8 mouse cellular contexts compared by ENCODE assay signal in genomic region chr1:172340729-172341321, GRCm38 (mm10). TPM values are rescaled to one million over a fixed set of nuclear protein-coding genes. Genes with fewer than 3 reads are reported as not detected.
DNase-seq lines count a peak whose midpoint lies in the region; ATAC-seq and TF ChIP-seq lines count a peak whose summit lies in the region.

TSS of gene Kcnj10 (plus strand) at chr1:172341210.

- H3K79me2 ChIP-seq in CH12.LX (replicated peaks; ENCODE audit: control insufficient read depth, extremely low read depth, insufficient read depth, poor library complexity, severe bottlenecking), result no peaks in the 10 kb centered on the region

- dilution Hi-C loops in CH12.LX (cut with MboI; ENCODE audit: extremely low pct_ligation_motif_present, extremely low pct_unique_long_range_greater_than_20kb, low sequenced_read_pairs), result no loop called here

- peak; percentile 85 for ATAC-seq in heart, embryonic 14.5 days (ENCODE audit: insufficient number of reproducible peaks, insufficient read depth, low FRiP score, low read depth)
- peak; percentile 89 for ATAC-seq in kidney, postnatal 0 days (replicated peaks; ENCODE audit: low FRiP score, low read depth)
- ATAC-seq in liver, embryonic 12.5 days, result peak; percentile 80
- peak; percentile 84; the same call in 1 of the 2 replicates for ATAC-seq in stomach, embryonic 16.5 days (ENCODE audit: insufficient read depth, low FRiP score)

- no peak for DNase-seq in CH12.LX (ENCODE audit: extremely low read depth)
- peak; percentile 96 for DNase-seq in brain, embryonic 14.5 days (ENCODE audit: low read depth)
- peak; percentile 86 for DNase-seq in kidney, postnatal 0 days (ENCODE audit: low spot score)
- peak; percentile 63 for DNase-seq in naive thymus-derived CD4-positive, alpha-beta T cell, adult 2 months (ENCODE audit: low read depth)

- no peaks in the 10 kb centered on the region for H3K36me3 ChIP-seq in CH12.LX (replicated peaks in 1 of 2; ENCODE audit: control insufficient read depth in 1 of 2, insufficient read depth in 1 of 2, low read length in 1 of 2)
- no peaks in the 10 kb centered on the region for H3K36me3 ChIP-seq in heart, embryonic 14.5 days (ENCODE audit: control insufficient read depth, insufficient read depth, low read length)
- H3K36me3 ChIP-seq in kidney, postnatal 0 days (ENCODE audit: insufficient read depth, low read length), result no peaks in the 10 kb centered on the region
- H3K36me3 ChIP-seq in liver, embryonic 12.5 days, result no peaks in the 10 kb centered on the region
- H3K36me3 ChIP-seq in stomach, embryonic 16.5 days (ENCODE audit: control insufficient read depth, insufficient read depth, low read length), result no peaks in the 10 kb centered on the region

- no peak for TF ChIP-seq EP300 in CH12.LX (IDR thresholded peaks at IDR 0.05; ENCODE audit: low read length)

- in situ Hi-C loops in CH12.LX (cut with MboI; ENCODE audit: low pct_ligation_motif_present, low pct_unique_long_range_greater_than_20kb, low sequenced_read_pairs), result no loop called here

- no peak within 1 kb of the TSS for H3K9ac ChIP-seq in CH12.LX (ENCODE audit: insufficient read depth, low read depth)
- H3K9ac ChIP-seq in heart, embryonic 14.5 days (ENCODE audit: low read length), result peak within 1 kb of the TSS; percentile 42; the same call in 1 of the 2 replicates
- H3K9ac ChIP-seq in kidney, postnatal 0 days (ENCODE audit: low read depth, low read length), result peak within 1 kb of the TSS; percentile 28
- H3K9ac ChIP-seq in liver, embryonic 12.5 days, result no peak within 1 kb of the TSS
- peak within 1 kb of the TSS; percentile 17; the same call in 1 of the 2 replicates for H3K9ac ChIP-seq in stomach, embryonic 16.5 days (ENCODE audit: low read length)

- H3K4me3 ChIP-seq in CH12.LX (replicated peaks in 1 of 3; ENCODE audit: low read depth in 2 of 3, low read length in 2 of 3, poor library complexity in 1 of 3), result no peak within 1 kb of the TSS
- H3K4me3 ChIP-seq in embryonic fibroblast, embryonic 13.5 days (ENCODE audit: insufficient read depth, low read length), result peak within 1 kb of the TSS; percentile 35
- H3K4me3 ChIP-seq in heart, embryonic 14.5 days (ENCODE audit: control insufficient read depth in 1 of 2, insufficient read depth in 1 of 2, low read depth in 1 of 2, low read length in 2 of 2), result peak within 1 kb of the TSS; percentile 41 to 43
- peak within 1 kb of the TSS; percentile 27 for H3K4me3 ChIP-seq in kidney, postnatal 0 days (replicated peaks; ENCODE audit: low read depth, low read length)
- H3K4me3 ChIP-seq in liver, embryonic 12.5 days, result peak within 1 kb of the TSS; percentile 53
- peak within 1 kb of the TSS; percentile 47 for H3K4me3 ChIP-seq in stomach, embryonic 16.5 days (replicated peaks; ENCODE audit: low read length)

- no peak for TF ChIP-seq CTCF in CH12.LX (conservative IDR thresholded peaks at IDR 0.05 in 1 of 2, IDR thresholded peaks at IDR 0.05 in 1 of 2; ENCODE audit: low read depth in 2 of 2, low read length in 2 of 2)
- no peak for TF ChIP-seq CTCF in brain, embryonic 14.5 days (IDR thresholded peaks at IDR 0.05; ENCODE audit: borderline replicate concordance, extremely low read depth, insufficient read depth, insufficient read length)
- TF ChIP-seq CTCF in embryonic fibroblast, embryonic 13.5 days (IDR thresholded peaks at IDR 0.05; ENCODE audit: borderline replicate concordance, insufficient read depth, low read length), result no peak
- no peak for TF ChIP-seq CTCF in kidney, postnatal 0 days (IDR thresholded peaks at IDR 0.05; ENCODE audit: low read depth)

- TF ChIP-seq POLR2A in CH12.LX (IDR thresholded peaks at IDR 0.05; ENCODE audit: low read depth, low read length), result no peak
- TF ChIP-seq POLR2A in brain, embryonic 14.5 days (IDR thresholded peaks at IDR 0.05; ENCODE audit: borderline replicate concordance, extremely low read depth, insufficient read depth, insufficient read length, poor library complexity, severe bottlenecking), result no peak
- TF ChIP-seq POLR2A in embryonic fibroblast, embryonic 13.5 days (IDR thresholded peaks at IDR 0.05; ENCODE audit: low read depth, low read length), result no peak

- TF ChIP-seq RAD21 in CH12.LX (IDR thresholded peaks at IDR 0.05; ENCODE audit: low read depth, low read length), result no peak

- peaks cover 1 to 5% of the 10 kb centered on the region in 2 experiments; a peak in 3 of 4 replicates for H3K4me1 ChIP-seq in CH12.LX (ENCODE audit: control insufficient read depth in 1 of 2, insufficient read depth in 2 of 2)
- H3K4me1 ChIP-seq in embryonic fibroblast, embryonic 13.5 days (ENCODE audit: control insufficient read depth, insufficient read depth, low read length), result no peaks in the 10 kb centered on the region
- H3K4me1 ChIP-seq in heart, embryonic 14.5 days (ENCODE audit: control insufficient read depth in 2 of 2, insufficient read depth in 2 of 2, low read length in 2 of 2), result peaks cover 4 to 10% of the 10 kb centered on the region in 2 experiments; a peak in 2 of 4 replicates
- no peaks in the 10 kb centered on the region for H3K4me1 ChIP-seq in kidney, postnatal 0 days (replicated peaks; ENCODE audit: insufficient read depth, low read length)
- H3K4me1 ChIP-seq in liver, embryonic 12.5 days, result peaks cover 14% of the 10 kb centered on the region
- H3K4me1 ChIP-seq in stomach, embryonic 16.5 days (ENCODE audit: control insufficient read depth, insufficient read depth, low read length), result peaks cover 4% of the 10 kb centered on the region

- H3K9me3 ChIP-seq in CH12.LX (replicated peaks; ENCODE audit: low read length), result peaks cover 3% of the 10 kb centered on the region
- H3K9me3 ChIP-seq in heart, embryonic 14.5 days (ENCODE audit: control insufficient read depth, low read length), result no peaks in the 10 kb centered on the region
- no peaks in the 10 kb centered on the region for H3K9me3 ChIP-seq in kidney, postnatal 0 days (replicated peaks; ENCODE audit: low read length)
- H3K9me3 ChIP-seq in liver, embryonic 12.5 days (replicated peaks), result no peaks in the 10 kb centered on the region
- no peaks in the 10 kb centered on the region for H3K9me3 ChIP-seq in stomach, embryonic 16.5 days (replicated peaks; ENCODE audit: control insufficient read depth, low read length)

- peak within 1 kb of the TSS; percentile 24 for H3K4me2 ChIP-seq in CH12.LX (ENCODE audit: insufficient read depth, low read depth, poor library complexity, severe bottlenecking)
- H3K4me2 ChIP-seq in heart, embryonic 14.5 days (ENCODE audit: low read length), result peak within 1 kb of the TSS; percentile 68
- H3K4me2 ChIP-seq in kidney, postnatal 0 days (ENCODE audit: low read length), result peak within 1 kb of the TSS; percentile 49
- peak within 1 kb of the TSS; percentile 77 for H3K4me2 ChIP-seq in liver, embryonic 12.5 days
- peak within 1 kb of the TSS; percentile 59 for H3K4me2 ChIP-seq in stomach, embryonic 16.5 days (ENCODE audit: low read depth, low read length)

- no peak within 1 kb of the TSS for H3K27ac ChIP-seq in CH12.LX (ENCODE audit: insufficient read depth, low read depth)
- no peak within 1 kb of the TSS for H3K27ac ChIP-seq in embryonic fibroblast, embryonic 13.5 days (ENCODE audit: insufficient read depth, low read length)
- no peak within 1 kb of the TSS for H3K27ac ChIP-seq in heart, embryonic 14.5 days (replicated peaks in 1 of 2; ENCODE audit: control insufficient read depth in 1 of 2, insufficient read depth in 1 of 2, low read depth in 2 of 2, low read length in 2 of 2)
- H3K27ac ChIP-seq in kidney, postnatal 0 days, result no peak within 1 kb of the TSS
- H3K27ac ChIP-seq in liver, embryonic 12.5 days, result no peak within 1 kb of the TSS
- H3K27ac ChIP-seq in stomach, embryonic 16.5 days (ENCODE audit: low read length), result no peak within 1 kb of the TSS

- H3K27me3 ChIP-seq in CH12.LX (replicated peaks), result peaks cover 84% of the 10 kb centered on the region
- H3K27me3 ChIP-seq in heart, embryonic 14.5 days (ENCODE audit: control insufficient read depth, insufficient read depth, low read length), result peaks cover 65% of the 10 kb centered on the region
- H3K27me3 ChIP-seq in kidney, postnatal 0 days (ENCODE audit: insufficient read depth, low read length), result no peaks in the 10 kb centered on the region
- peaks cover 92% of the 10 kb centered on the region for H3K27me3 ChIP-seq in liver, embryonic 12.5 days (replicated peaks)
- H3K27me3 ChIP-seq in stomach, embryonic 16.5 days (ENCODE audit: control insufficient read depth, insufficient read depth, low read length), result peaks cover 27% of the 10 kb centered on the region

- 3% methylated on average over 38 of the region's 38 CpGs for WGBS in heart, embryonic 14.5 days
- under 1% methylated on average over 38 of the region's 38 CpGs for WGBS in kidney, postnatal 0 days
- WGBS in liver, embryonic 12.5 days (ENCODE audit: insufficient replicate concordance), result 3% methylated on average over 38 of the region's 38 CpGs
- WGBS in stomach, embryonic 16.5 days, result 2% methylated on average over 37 of the region's 38 CpGs

TF ChIP-seq in CH12.LX, 34 proteins besides CTCF, POLR2A, EP300 and RAD21 (continues in another document):
- no peak for TF ChIP-seq PAX5 (IDR thresholded peaks at IDR 0.05; ENCODE audit: low read length)
- no peak for TF ChIP-seq TBP (conservative IDR thresholded peaks at IDR 0.05; ENCODE audit: low read depth, low read length)
- TF ChIP-seq IRF4 (IDR thresholded peaks at IDR 0.05; ENCODE audit: low read depth, low read length), result no peak
- no peak for TF ChIP-seq ZC3H11A (IDR thresholded peaks at IDR 0.05; ENCODE audit: low read depth, low read length)
- no peak for TF ChIP-seq ZKSCAN1 (IDR thresholded peaks at IDR 0.05; ENCODE audit: borderline replicate concordance, low read depth, low read length)
- TF ChIP-seq GABPA (IDR thresholded peaks at IDR 0.05; ENCODE audit: insufficient replicate concordance, low read depth, low read length), result no peak
- TF ChIP-seq MAX (IDR thresholded peaks at IDR 0.05; ENCODE audit: low read length), result no peak
- no peak for TF ChIP-seq ETS1 (conservative IDR thresholded peaks at IDR 0.05; ENCODE audit: low read depth, low read length)
- no peak for TF ChIP-seq MAFK (IDR thresholded peaks at IDR 0.05; ENCODE audit: insufficient replicate concordance, low read length)
- TF ChIP-seq JUN (IDR thresholded peaks at IDR 0.05; ENCODE audit: insufficient read depth, low read depth, low read length), result no peak
- no peak for TF ChIP-seq USF2 (conservative IDR thresholded peaks at IDR 0.05; ENCODE audit: low read depth, low read length)

RNA-seq across cellular contexts. Expression of gene Kcnj10, which starts in this region (rescaled TPM):
- total RNA-seq in CH12.LX (2012; rRNA removed) (0.08 and 0.13 TPM in 2 replicates), CH12.LX (2014; rRNA removed) (not detected in 2 replicates)
- 0.06 TPM in 1 of 2 replicates, not detected in the other for polyA plus RNA-seq in CH12.LX (2012; ENCODE audit: insufficient read length, low read depth)
- 3.2 and 5.9 TPM in 2 replicates for polyA plus RNA-seq in brain, embryonic 14.5 days (2012; rRNA removed)
- polyA plus RNA-seq in embryonic fibroblast, embryonic 13.5 days (2011; ENCODE audit: insufficient read length, low read depth, missing spikeins), result 0.08 and 0.91 TPM in 2 replicates
- polyA plus RNA-seq in heart, embryonic 14.5 days (2014; fragmentation: Nextera tagmentation; extraction: Ambion mirVana), result not detected in 2 replicates
- 3.3 and 4.2 TPM in 2 replicates for polyA plus RNA-seq in kidney, postnatal 0 days (2015; fragmentation: Nextera tagmentation; extraction: Ambion mirVana)
- 0.02 and 0.07 TPM in 2 replicates for polyA plus RNA-seq in liver, embryonic 12.5 days (2016; fragmentation: Nextera tagmentation; extraction: Ambion mirVana)
- 0.07 and 0.19 TPM in 2 replicates for polyA plus RNA-seq in stomach, embryonic 16.5 days (2015; fragmentation: Nextera tagmentation; extraction: Ambion mirVana)

Comparison
In these comparisons a context has a peak if more than half of its experiments do, and no peak if none do; other contexts are left out.
1. Peak in ATAC-seq, H3K4me3 ChIP-seq, H3K9ac ChIP-seq and H3K4me2 ChIP-seq in heart, embryonic 14.5 days; RNA of the gene not detected or under 1 TPM.
2. Peak in ATAC-seq, H3K4me3 ChIP-seq and H3K4me2 ChIP-seq in liver, embryonic 12.5 days; RNA of the gene not detected or under 1 TPM.
3. Peak in ATAC-seq, H3K4me3 ChIP-seq, H3K9ac ChIP-seq and H3K4me2 ChIP-seq in stomach, embryonic 16.5 days; RNA of the gene not detected or under 1 TPM.
4. H3K4me2 ChIP-seq: peak in every context shown above with its lines; median percentile 77 in liver, embryonic 12.5 days; 68 in heart, embryonic 14.5 days; 59 in stomach, embryonic 16.5 days; 49 in kidney, postnatal 0 days; 24 in CH12.LX.
5. H3K4me3 ChIP-seq: peak in embryonic fibroblast, embryonic 13.5 days (single experiment) and kidney, postnatal 0 days (single experiment); none in CH12.LX (0 of 3).
6. Peak in every context shown above with its lines, with median percentiles within 50 percentile points of each other: ATAC-seq.